Mouse (Mus musculus): ENCODE measurements around the gene Ttll6. TPM values are rescaled to one million over a fixed set of nuclear protein-coding genes. Genes with fewer than 3 reads are reported as not detected.
"Not testable (repeated sequence)": the region's sequence is repeated elsewhere in the genome, so short reads cannot be mapped to it uniquely, and the experiment has no call there.

Ttll6 gene
- total and polyA plus RNA-seq, 2 experiments from 2014 or later = 0.16 to 0.39 TPM

DNA sequence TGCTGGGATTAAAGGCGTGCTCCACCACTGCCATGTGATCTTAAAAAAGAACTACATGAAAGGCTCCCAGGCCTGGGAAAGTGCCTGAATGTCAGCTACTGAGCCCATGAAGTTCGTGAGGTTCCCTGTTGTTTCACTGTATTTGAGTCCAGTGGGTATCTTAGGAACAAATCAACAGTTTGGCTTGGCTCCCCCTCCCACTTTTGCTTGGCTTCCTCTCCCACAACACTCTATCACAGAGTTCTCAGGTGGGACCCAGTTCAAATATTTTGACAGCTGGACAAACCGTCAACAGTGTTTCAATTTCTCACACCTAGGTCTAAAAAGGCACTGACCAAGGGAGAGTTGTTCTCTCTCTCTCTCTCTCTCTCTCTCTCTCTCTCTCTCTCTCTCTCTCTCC lies 14.2 kb upstream of the Ttll6 start:
- Histone ChIP-seq H3K27ac (ENCODE audit: low read depth, low read length) (no peak overlapping the region), H3K27me3 (ENCODE audit: insufficient read depth, low read length) (peaks cover 15% of the 10 kb centered on the region), H3K4me2 (ENCODE audit: low read depth, low read length, poor library complexity, severe bottlenecking) (no peak overlapping the region), H3K4me1 (ENCODE audit: insufficient read depth, low read length) (0 out of 2 replicates have a peak, but pooled peaks cover 5% of the 10 kb centered on the region), H3K36me3 (ENCODE audit: insufficient read depth, low read length) (no peaks in the 10 kb centered on the region), H3K4me3 (ENCODE audit: low read depth, low read length) (no peak overlapping the region), H3K9me3 (ENCODE audit: low read length) (no peaks in the 10 kb centered on the region), H3K9ac (replicated peaks; ENCODE audit: low read length, poor library complexity, severe bottlenecking) (no peak overlapping the region)
- no peak for ATAC-seq (ENCODE audit: low FRiP score)
- DNase-seq (ENCODE audit: low spot score) = no peak
- WGBS = 66% methylated on average over 3 of the region's 3 CpGs
- no peak for TF ChIP-seq CTCF (IDR thresholded peaks at IDR 0.05)

DNA sequence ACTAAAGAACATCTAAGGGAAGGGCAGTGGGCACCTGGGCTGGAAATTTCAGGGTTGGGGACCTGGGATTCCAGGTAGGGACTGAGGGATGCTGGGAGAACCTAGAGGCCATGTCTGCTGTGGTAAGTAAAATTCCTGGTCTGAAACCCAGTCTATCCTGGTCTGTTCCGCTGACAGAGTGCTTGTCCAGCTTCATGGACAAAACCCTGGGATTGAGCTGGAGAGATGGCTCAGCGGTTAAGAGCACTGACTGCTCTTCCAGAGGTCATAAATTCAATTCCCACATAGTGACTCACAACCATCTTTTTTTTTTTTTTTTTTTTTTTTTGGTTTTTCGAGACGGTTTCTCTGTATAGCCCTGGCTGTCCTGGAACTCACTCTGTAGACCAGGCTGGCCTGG lies 10.8 kb upstream of the Ttll6 start:
- H3K36me3 ChIP-seq (ENCODE audit: insufficient read depth, low read length); H3K9me3 ChIP-seq (ENCODE audit: low read length); H3K27ac ChIP-seq (ENCODE audit: low read depth, low read length); H3K4me1 ChIP-seq (ENCODE audit: insufficient read depth, low read length); ATAC-seq (ENCODE audit: low FRiP score); H3K9ac ChIP-seq (replicated peaks; ENCODE audit: low read length, poor library complexity, severe bottlenecking); H3K4me3 ChIP-seq (ENCODE audit: low read depth, low read length); H3K4me2 ChIP-seq (ENCODE audit: low read depth, low read length, poor library complexity, severe bottlenecking); DNase-seq (ENCODE audit: low spot score): not testable (repeated sequence)
- peaks cover 28% of the 10 kb centered on the region for H3K27me3 ChIP-seq (ENCODE audit: insufficient read depth, low read length)
- 67% methylated on average over 4 of the region's 4 CpGs for WGBS

GRCm38 (mm10) chr11:96124052-96124914 lies 9.3 kb upstream of the Ttll6 start:
- Histone ChIP-seq H3K4me3 (ENCODE audit: low read depth, low read length) (peak overlapping the region; percentile 39), H3K27ac (ENCODE audit: low read depth, low read length) (no peak overlapping the region), H3K4me2 (ENCODE audit: low read depth, low read length, poor library complexity, severe bottlenecking) (peak overlapping the region; percentile 63), H3K27me3 (ENCODE audit: insufficient read depth, low read length) (peaks cover 28% of the 10 kb centered on the region), H3K4me1 (ENCODE audit: insufficient read depth, low read length) (0 out of 2 replicates have a peak, but pooled peaks cover 6% of the 10 kb centered on the region), H3K36me3 (ENCODE audit: insufficient read depth, low read length) (no peaks in the 10 kb centered on the region), H3K9ac (replicated peaks; ENCODE audit: low read length, poor library complexity, severe bottlenecking) (0 out of 2 replicates have a peak overlapping the region, but pooled peaks have one; percentile 33), H3K9me3 (ENCODE audit: low read length) (no peaks in the 10 kb centered on the region)
- no peak for TF ChIP-seq CTCF (IDR thresholded peaks at IDR 0.05)
- 3% methylated on average over 44 of the region's 45 CpGs for WGBS
- DNase-seq (ENCODE audit: low spot score) = peak; percentile 9
- no peak for ATAC-seq (ENCODE audit: low FRiP score)

DNA sequence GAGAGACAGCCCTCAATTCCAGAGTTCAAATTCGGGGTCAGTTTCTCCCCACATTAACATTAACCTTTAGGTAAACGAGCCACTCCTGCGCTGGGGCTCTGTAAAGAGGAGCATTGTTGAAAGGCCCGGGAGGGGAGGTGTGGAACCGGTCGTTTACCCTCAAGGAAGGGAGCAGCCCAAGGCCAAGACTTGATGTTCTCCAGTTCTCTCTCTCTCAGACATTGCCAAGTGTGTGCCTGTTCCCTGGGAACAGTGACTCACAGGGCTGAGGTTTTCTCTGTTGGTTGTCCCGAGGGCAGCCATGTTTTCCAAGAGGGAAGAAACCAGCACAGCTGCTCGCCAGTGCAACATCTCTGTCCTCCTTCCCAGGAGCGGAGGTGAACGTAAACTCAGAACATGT lies 3.0 kb upstream of the Ttll6 start:
- no peaks in the 10 kb centered on the region for H3K4me1 ChIP-seq (ENCODE audit: insufficient read depth, low read length)
- no peak overlapping the region for H3K9ac ChIP-seq (replicated peaks; ENCODE audit: low read length, poor library complexity, severe bottlenecking)
- no peak overlapping the region for H3K4me3 ChIP-seq (ENCODE audit: low read depth, low read length)
- WGBS = 73% methylated on average over 10 of the region's 10 CpGs
- no peaks in the 10 kb centered on the region for H3K9me3 ChIP-seq (ENCODE audit: low read length)
- DNase-seq (ENCODE audit: low spot score) = no peak
- 0 out of 2 replicates have a peak, but pooled peaks cover 8% of the 10 kb centered on the region for H3K27me3 ChIP-seq (ENCODE audit: insufficient read depth, low read length)
- no peak overlapping the region for H3K4me2 ChIP-seq (ENCODE audit: low read depth, low read length, poor library complexity, severe bottlenecking)
- no peaks in the 10 kb centered on the region for H3K36me3 ChIP-seq (ENCODE audit: insufficient read depth, low read length)
- no peak for ATAC-seq (ENCODE audit: low FRiP score)
- no peak overlapping the region for H3K27ac ChIP-seq (ENCODE audit: low read depth, low read length)
- no peak for TF ChIP-seq CTCF (IDR thresholded peaks at IDR 0.05)

DNA sequence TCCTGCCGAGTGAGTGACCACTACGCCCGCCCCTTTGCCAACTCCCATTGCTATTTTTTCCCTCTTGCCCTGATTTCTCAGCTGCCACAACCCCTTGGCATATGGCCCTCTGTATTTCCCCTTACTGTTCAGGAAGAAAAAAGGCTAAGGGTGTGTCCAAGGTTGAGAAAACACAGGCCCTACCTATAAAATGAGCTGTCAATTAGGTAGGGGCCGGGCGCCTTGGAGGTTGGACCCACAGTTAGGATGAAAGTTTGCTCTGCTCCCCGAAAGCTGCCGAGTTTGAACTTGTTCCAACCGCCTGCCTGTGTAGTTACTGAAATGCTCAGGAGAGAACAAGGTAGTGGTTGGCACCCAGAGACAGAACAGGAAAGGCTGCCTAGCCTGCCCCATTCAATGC lies 2.3 kb downstream of the Ttll6 start:
- ATAC-seq (ENCODE audit: low FRiP score) (no peak), DNase-seq (ENCODE audit: low spot score) (no peak)
- no peak overlapping the region for H3K27ac ChIP-seq (ENCODE audit: low read depth, low read length)
- no peaks in the 10 kb centered on the region for H3K4me1 ChIP-seq (ENCODE audit: insufficient read depth, low read length)
- no peak overlapping the region for H3K9ac ChIP-seq (replicated peaks; ENCODE audit: low read length, poor library complexity, severe bottlenecking)
- no peak overlapping the region for H3K4me2 ChIP-seq (ENCODE audit: low read depth, low read length, poor library complexity, severe bottlenecking)
- H3K9me3 ChIP-seq (ENCODE audit: low read length) = no peaks in the 10 kb centered on the region
- H3K27me3 ChIP-seq (ENCODE audit: insufficient read depth, low read length) = no peaks in the 10 kb centered on the region
- WGBS = 90% methylated on average over 8 of the region's 8 CpGs
- no peaks in the 10 kb centered on the region for H3K36me3 ChIP-seq (ENCODE audit: insufficient read depth, low read length)
- no peak for TF ChIP-seq CTCF (IDR thresholded peaks at IDR 0.05)
- H3K4me3 ChIP-seq (ENCODE audit: low read depth, low read length) = no peak overlapping the region

- no peak overlapping the region for H3K9ac ChIP-seq (replicated peaks; ENCODE audit: low read length, poor library complexity, severe bottlenecking)
- WGBS = 53% methylated on average over 4 of the region's 4 CpGs
- H3K4me3 ChIP-seq (ENCODE audit: low read depth, low read length) = no peak overlapping the region
- no peaks in the 10 kb centered on the region for H3K9me3 ChIP-seq (ENCODE audit: low read length)
- ATAC-seq (ENCODE audit: low FRiP score) (no peak), DNase-seq (ENCODE audit: low spot score) (no peak)
- H3K36me3 ChIP-seq (ENCODE audit: insufficient read depth, low read length) = no peaks in the 10 kb centered on the region
- peaks cover 10% of the 10 kb centered on the region; the same call in 1 of the 2 replicates for H3K27me3 ChIP-seq (ENCODE audit: insufficient read depth, low read length)
- no peak overlapping the region for H3K27ac ChIP-seq (ENCODE audit: low read depth, low read length)
- no peak overlapping the region for H3K4me2 ChIP-seq (ENCODE audit: low read depth, low read length, poor library complexity, severe bottlenecking)
- H3K4me1 ChIP-seq (ENCODE audit: insufficient read depth, low read length) = 0 out of 2 replicates have a peak, but pooled peaks cover 3% of the 10 kb centered on the region
- no peak for TF ChIP-seq CTCF (IDR thresholded peaks at IDR 0.05)
Observed at GRCm38 (mm10) chr11:96140726-96141175, 7.2 kb downstream of the Ttll6 start.

Data from midbrain, postnatal 0 days (tissue).